Comparison of ENCODE assay signal across 13 mouse cellular contexts in genomic region chr5:64500413-64500812, GRCm38 (mm10).
A peak's percentile ranks its signal among the peaks of the same experiment; 100 is the strongest.
DNase-seq lines count a peak whose midpoint lies in the region; ATAC-seq and TF ChIP-seq lines count a peak whose summit lies in the region.
"Had no signal": no experiment of that assay in that cellular context is flagged by ENCODE, and none has a peak within 500 bp of the region (broad histone marks: within the 10 kb centered on the region; RNA-seq: fewer than 3 reads in every experiment).

No protein-coding gene starts in this region.

- H3K4me3 ChIP-seq in thymus, adult 2 months (ENCODE audit: control insufficient read depth, insufficient read depth, low read length) = no peak overlapping the region
- H3K4me3 ChIP-seq in liver, embryonic 13.5 days (replicated peaks) = no peak overlapping the region
- H3K4me3 ChIP-seq in stomach, embryonic 16.5 days (replicated peaks; ENCODE audit: low read length) = no peak overlapping the region
- H3K4me3 ChIP-seq in hindbrain, embryonic 10.5 days = no peak overlapping the region
- no peak overlapping the region for H3K4me3 ChIP-seq in midbrain, embryonic 10.5 days
- H3K4me3 ChIP-seq: forebrain, embryonic 13.5 days; limb, embryonic 15.5 days; megakaryocyte, embryonic 14.5 days had no signal

- H3K9ac ChIP-seq in liver, embryonic 13.5 days = no peak overlapping the region
- H3K9ac ChIP-seq in stomach, embryonic 16.5 days (ENCODE audit: low read length) = no peak overlapping the region
- H3K9ac ChIP-seq: forebrain, embryonic 13.5 days; limb, embryonic 15.5 days had no signal

- H3K36me3 ChIP-seq in thymus, adult 2 months (ENCODE audit: control insufficient read depth, insufficient read depth, low read length) = no peaks in the 10 kb centered on the region
- no peaks in the 10 kb centered on the region for H3K36me3 ChIP-seq in liver, embryonic 13.5 days
- H3K36me3 ChIP-seq in stomach, embryonic 16.5 days (ENCODE audit: control insufficient read depth, insufficient read depth, low read length) = no peaks in the 10 kb centered on the region
- no peaks in the 10 kb centered on the region for H3K36me3 ChIP-seq in hindbrain, embryonic 10.5 days
- no peaks in the 10 kb centered on the region for H3K36me3 ChIP-seq in midbrain, embryonic 10.5 days
- H3K36me3 ChIP-seq: limb, embryonic 15.5 days had no signal

- no peak for TF ChIP-seq POLR2A in thymus, adult 2 months (IDR thresholded peaks at IDR 0.05; ENCODE audit: control insufficient read depth, extremely low read depth, insufficient read depth, low read length, poor library complexity)

- DNase-seq in gastrocnemius, adult 18-20 months (ENCODE audit: low spot score) = peak; percentile 50
- DNase-seq in gastrocnemius, adult 8-10 months (ENCODE audit: low spot score in 2 of 2) = no peak
- DNase-seq in thymus, adult 2 months = no peak
- DNase-seq in thymus, postnatal 0 days (ENCODE audit: low spot score) = no peak
- DNase-seq in liver, embryonic 13.5 days = peak; percentile 34
- no peak for DNase-seq in hindbrain, embryonic 10.5 days (ENCODE audit: low spot score)
- DNase-seq in midbrain, embryonic 10.5 days (ENCODE audit: low spot score) = no peak
- DNase-seq: cerebellum, adult 8-10 months; kidney, postnatal 10 days had no signal

- H3K4me2 ChIP-seq in liver, embryonic 13.5 days = peak overlapping the region; percentile 35
- H3K4me2 ChIP-seq in stomach, embryonic 16.5 days (ENCODE audit: low read depth, low read length) = no peak overlapping the region
- H3K4me2 ChIP-seq: forebrain, embryonic 13.5 days; limb, embryonic 15.5 days had no signal

- peak overlapping the region; percentile 12; the same call in 1 of the 2 replicates for H3K27ac ChIP-seq in thymus, adult 2 months (ENCODE audit: control insufficient read depth, insufficient read depth, low read length)
- H3K27ac ChIP-seq in liver, embryonic 13.5 days = 0 out of 2 replicates have a peak overlapping the region, but pooled peaks have one; percentile 29
- peak overlapping the region; percentile 48 for H3K27ac ChIP-seq in stomach, embryonic 16.5 days (ENCODE audit: low read length)
- no peak overlapping the region for H3K27ac ChIP-seq in hindbrain, embryonic 10.5 days
- H3K27ac ChIP-seq in midbrain, embryonic 10.5 days (replicated peaks) = no peak overlapping the region
- H3K27ac ChIP-seq: forebrain, embryonic 13.5 days had no signal

- H3K9me3 ChIP-seq in liver, embryonic 13.5 days (replicated peaks) = no peaks in the 10 kb centered on the region
- H3K9me3 ChIP-seq in stomach, embryonic 16.5 days (replicated peaks; ENCODE audit: control insufficient read depth, low read length) = no peaks in the 10 kb centered on the region
- no peaks in the 10 kb centered on the region for H3K9me3 ChIP-seq in hindbrain, embryonic 10.5 days
- H3K9me3 ChIP-seq in midbrain, embryonic 10.5 days (replicated peaks) = no peaks in the 10 kb centered on the region
- H3K9me3 ChIP-seq: forebrain, embryonic 13.5 days; limb, embryonic 15.5 days; megakaryocyte, embryonic 14.5 days had no signal

- WGBS in thymus, adult 2 months = 82% methylated on average over 8 of the region's 8 CpGs
- WGBS in liver, embryonic 13.5 days (ENCODE audit: insufficient replicate concordance) = 54% methylated on average over 8 of the region's 8 CpGs
- WGBS in stomach, embryonic 16.5 days = 69% methylated on average over 8 of the region's 8 CpGs
- WGBS in hindbrain, embryonic 10.5 days = 86% methylated on average over 8 of the region's 8 CpGs
- 88% methylated on average over 8 of the region's 8 CpGs for WGBS in midbrain, embryonic 10.5 days

- no peaks in the 10 kb centered on the region for H3K27me3 ChIP-seq in thymus, adult 2 months (ENCODE audit: control insufficient read depth, insufficient read depth, low read length)
- 0 out of 2 replicates have a peak, but pooled peaks cover 2% of the 10 kb centered on the region for H3K27me3 ChIP-seq in liver, embryonic 13.5 days
- H3K27me3 ChIP-seq in stomach, embryonic 16.5 days (ENCODE audit: control insufficient read depth, insufficient read depth, low read length) = no peaks in the 10 kb centered on the region
- H3K27me3 ChIP-seq in hindbrain, embryonic 10.5 days (ENCODE audit: insufficient read depth, poor library complexity, severe bottlenecking) = no peaks in the 10 kb centered on the region
- H3K27me3 ChIP-seq in midbrain, embryonic 10.5 days (ENCODE audit: low read depth, poor library complexity, severe bottlenecking) = peaks cover 5% of the 10 kb centered on the region; the same call in 1 of the 2 replicates
- H3K27me3 ChIP-seq: forebrain, embryonic 13.5 days; limb, embryonic 15.5 days had no signal

- no peak for TF ChIP-seq CTCF in thymus, adult 2 months (IDR thresholded peaks at IDR 0.05; ENCODE audit: borderline replicate concordance, control insufficient read depth, extremely low read depth, insufficient read depth, low read length, poor library complexity)

- ATAC-seq in liver, embryonic 13.5 days (ENCODE audit: low read depth) = peak; percentile 76
- ATAC-seq in stomach, embryonic 16.5 days (ENCODE audit: insufficient read depth, low FRiP score) = no peak
- ATAC-seq: forebrain, embryonic 13.5 days had no signal

- peaks cover 45% of the 10 kb centered on the region for H3K4me1 ChIP-seq in thymus, adult 2 months (replicated peaks; ENCODE audit: control insufficient read depth, insufficient read depth, low read length)
- peaks cover 48% of the 10 kb centered on the region for H3K4me1 ChIP-seq in liver, embryonic 13.5 days (replicated peaks)
- peaks cover 16% of the 10 kb centered on the region for H3K4me1 ChIP-seq in stomach, embryonic 16.5 days (ENCODE audit: control insufficient read depth, insufficient read depth, low read length)
- peaks cover 24% of the 10 kb centered on the region for H3K4me1 ChIP-seq in hindbrain, embryonic 10.5 days (replicated peaks)
- peaks cover 22% of the 10 kb centered on the region for H3K4me1 ChIP-seq in midbrain, embryonic 10.5 days

Comparison
In these comparisons a context has a peak if more than half of its experiments do, and no peak if none do; other contexts are left out.
1. DNase-seq: peak in gastrocnemius, adult 18-20 months (single experiment) and liver, embryonic 13.5 days (single experiment); none in gastrocnemius, adult 8-10 months (0 of 2), thymus, adult 2 months (single experiment), thymus, postnatal 0 days (single experiment), hindbrain, embryonic 10.5 days (single experiment) and midbrain, embryonic 10.5 days (single experiment).
2. H3K27ac ChIP-seq: peak in thymus, adult 2 months (single experiment), liver, embryonic 13.5 days (single experiment) and stomach, embryonic 16.5 days (single experiment); none in hindbrain, embryonic 10.5 days (single experiment) and midbrain, embryonic 10.5 days (single experiment).